Mouse (Mus musculus) thymus, postnatal 14 days (tissue): ENCODE results near the gene Krtap9-3.
"Not testable (repeated sequence)": the region's sequence is repeated elsewhere in the genome, so short reads cannot be mapped to it uniquely, and the experiment has no call there.

Experiments
- DNase-seq: peaks from one replicate; pipeline ENCODE4 v3.0.0; 2021

Krtap9-3 gene

GRCm38 (mm10) chr11:99597742-99598141, at the start of gene Krtap9-3:
Krtap9-3 (minus strand) TSS chr11:99598105.
- DNase-seq: not testable (repeated sequence)

DNA sequence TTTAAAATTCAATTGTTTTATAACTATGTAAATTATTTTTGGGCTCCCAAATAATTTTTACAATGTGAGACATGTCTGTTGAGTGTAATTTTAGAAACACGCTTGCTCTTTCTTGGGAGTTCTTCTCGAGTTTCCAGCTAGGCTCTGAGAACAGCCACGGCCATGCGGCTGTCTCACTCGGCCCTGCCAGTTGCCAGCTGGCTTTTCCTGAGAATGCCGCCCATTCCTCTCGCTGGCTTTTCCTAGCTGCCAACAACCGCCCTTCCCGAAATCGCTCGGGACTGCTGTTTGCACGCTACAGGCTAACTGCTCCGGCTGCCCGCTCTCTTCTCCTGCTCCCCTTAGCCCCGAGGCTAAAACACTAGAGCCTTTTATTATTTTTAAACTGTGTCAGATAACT, 48.5 kb upstream of the Krtap9-3 start:
- DNase-seq: no peak

DNA sequence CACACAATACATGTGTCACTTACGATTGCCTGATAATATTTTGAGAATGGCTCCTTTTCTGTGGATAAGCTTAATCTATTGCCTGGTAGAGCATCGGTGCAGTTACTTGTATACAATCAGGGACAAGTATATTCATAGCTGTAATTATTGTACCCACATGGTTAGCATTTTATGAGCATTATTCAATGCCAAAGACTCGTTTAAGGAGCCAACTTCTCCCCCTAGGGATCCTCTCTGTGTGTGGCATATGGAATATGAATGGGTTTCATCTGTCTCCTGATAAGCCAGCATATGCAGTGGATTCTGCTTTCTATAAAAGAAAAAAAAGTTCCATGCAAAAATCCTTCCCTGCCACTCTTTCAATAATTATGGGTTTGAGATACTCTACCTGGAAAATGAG, 46.4 kb upstream of the Krtap9-3 start:
- DNase-seq: no peak

DNA sequence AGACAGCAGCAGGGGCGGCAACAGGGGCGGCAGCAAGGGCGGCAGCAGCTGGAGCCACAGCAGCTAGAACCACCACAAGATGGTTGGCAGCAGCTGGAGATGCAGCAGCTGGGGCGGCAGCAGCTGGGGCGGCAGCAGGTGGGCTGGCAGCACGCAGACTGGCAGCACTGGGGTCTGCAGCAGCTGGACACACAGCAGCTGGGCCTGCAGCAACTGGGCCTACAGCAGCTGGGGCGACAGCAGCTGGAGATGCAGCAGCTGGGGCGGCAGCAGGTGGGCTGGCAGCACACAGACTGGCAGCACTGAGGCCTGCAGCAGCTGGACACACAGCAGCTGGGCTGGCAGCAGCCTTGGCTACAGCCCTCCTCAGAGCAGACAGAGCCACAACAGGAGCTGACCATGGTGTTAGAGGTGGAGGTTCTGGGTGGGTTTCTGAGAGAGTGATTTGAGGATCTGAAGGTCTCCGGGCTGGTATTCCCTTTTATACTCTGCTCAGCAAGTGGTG, 45.8 kb upstream of the Krtap9-3 start, which contains the start of gene Krtap4-7:
Gene Krtap4-7, minus strand, starts transcription at position 455 of the 505 bp plus-strand sequence.
- DNase-seq: not testable (repeated sequence)

- DNase-seq: no peak
Observed at GRCm38 (mm10) chr11:99640926-99641325, 43.0 kb upstream of the Krtap9-3 start.

- DNase-seq: no peak
Observed at GRCm38 (mm10) chr11:99637086-99637485, 39.2 kb upstream of the Krtap9-3 start.

DNA sequence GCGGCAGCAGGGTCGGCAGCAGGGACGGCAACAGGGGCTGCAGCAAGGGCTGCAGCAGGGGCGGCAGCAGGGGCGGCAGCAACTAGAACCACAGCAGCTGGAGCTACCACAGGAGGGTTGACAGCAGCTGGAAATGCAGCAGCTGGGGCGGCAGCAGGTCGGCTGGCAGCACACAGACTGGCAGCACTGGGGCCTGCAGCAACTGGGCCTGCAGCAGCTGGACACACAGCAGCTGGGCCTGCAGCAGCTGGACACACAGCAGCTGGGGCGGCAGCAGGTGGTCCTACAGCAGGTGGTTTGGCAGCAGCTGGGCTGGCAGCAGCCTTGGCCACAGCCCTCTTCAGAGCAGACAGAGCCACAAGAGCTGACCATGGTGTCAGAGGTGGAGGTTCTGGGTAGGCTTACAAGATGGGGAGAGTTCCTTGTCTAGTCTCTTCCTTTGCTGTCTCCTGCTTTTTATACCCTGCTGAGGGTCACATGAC, 36.8 kb upstream of the Krtap9-3 start, which contains the start of gene Krtap4-2:
Gene Krtap4-2, minus strand, starts transcription at position 432 of the 482 bp plus-strand sequence.
- DNase-seq: no peak

DNA sequence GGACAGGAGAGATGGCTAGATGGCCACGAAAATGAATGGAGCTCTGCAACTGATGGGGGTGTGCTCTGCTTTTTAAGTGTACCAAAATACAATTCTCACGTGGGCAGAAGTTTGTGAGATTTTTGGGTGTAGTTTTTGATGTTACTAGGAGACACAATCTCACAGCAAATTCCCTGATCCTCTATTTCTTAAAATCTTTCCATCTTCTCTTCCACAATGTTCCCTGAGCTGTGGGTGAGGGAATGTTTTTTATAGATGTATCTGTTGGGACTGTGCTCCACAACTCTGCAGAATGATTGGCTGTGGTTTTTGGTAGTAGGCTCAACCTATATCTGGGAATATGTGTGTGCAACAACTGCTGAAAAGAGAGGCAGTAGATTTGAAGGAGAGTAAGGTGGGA, 35.4 kb upstream of the Krtap9-3 start:
- no peak for DNase-seq

GRCm38 (mm10) chr11:99630890-99631289, 33.0 kb upstream of the Krtap9-3 start:
- DNase-seq: no peak

DNA sequence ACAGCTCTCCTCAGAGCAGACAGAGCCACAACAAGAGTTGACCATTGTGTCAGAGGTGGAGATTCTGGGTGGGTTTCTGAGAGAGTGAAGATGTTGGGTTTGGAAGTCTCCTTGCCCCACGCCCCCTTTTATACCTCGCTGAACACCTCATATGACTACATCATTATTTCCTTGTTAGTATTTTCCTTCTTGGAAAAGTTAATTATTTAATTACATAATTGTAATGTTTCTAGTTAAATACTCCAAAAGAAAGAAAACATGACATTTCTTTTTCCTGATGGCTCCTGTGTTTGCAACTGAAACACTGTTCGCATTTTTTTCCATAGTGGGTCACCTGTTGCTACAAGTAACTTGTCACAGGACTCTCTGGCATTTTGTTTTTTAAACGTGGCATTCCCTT, 30.2 kb upstream of the Krtap9-3 start, which contains the start of gene Krtap4-1:
Gene Krtap4-1, minus strand, starts transcription at position 101 of the 400 bp plus-strand sequence.
- no peak for DNase-seq

GRCm38 (mm10) chr11:99620335-99620734, 22.4 kb upstream of the Krtap9-3 start, which contains the start of gene Gm11562:
Gm11562 (minus strand) TSS chr11:99620435.
- no peak for DNase-seq

- DNase-seq: no peak
Observed at GRCm38 (mm10) chr11:99614796-99615363, 17.0 kb upstream of the Krtap9-3 start, which contains the start of gene Krtap2-4. Krtap2-4 (minus strand) TSS chr11:99614846.

DNA sequence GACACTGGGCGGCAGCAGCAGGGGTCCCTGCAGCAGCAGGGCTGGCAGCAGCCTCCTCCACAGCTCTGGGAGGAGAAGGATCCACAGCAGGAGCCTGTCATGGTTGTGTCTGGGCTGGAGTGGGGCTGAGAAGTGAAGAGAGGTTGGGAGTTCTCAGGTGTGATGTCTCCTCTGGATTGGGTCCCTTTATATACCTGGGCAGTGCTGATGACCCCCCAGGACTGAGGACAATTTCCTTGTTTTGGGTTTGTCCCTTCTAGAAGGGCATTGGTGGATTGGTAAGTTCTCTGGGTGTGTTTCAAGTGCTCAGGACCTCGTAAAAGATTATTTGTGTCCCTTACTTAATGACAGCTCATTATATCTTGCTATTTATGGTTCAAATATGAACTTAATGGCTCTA, 12.2 kb upstream of the Krtap9-3 start, which contains the start of gene Gm11937:
Gene Gm11937, minus strand, starts transcription at position 101 of the 400 bp plus-strand sequence.
- DNase-seq: not testable (repeated sequence)

DNA sequence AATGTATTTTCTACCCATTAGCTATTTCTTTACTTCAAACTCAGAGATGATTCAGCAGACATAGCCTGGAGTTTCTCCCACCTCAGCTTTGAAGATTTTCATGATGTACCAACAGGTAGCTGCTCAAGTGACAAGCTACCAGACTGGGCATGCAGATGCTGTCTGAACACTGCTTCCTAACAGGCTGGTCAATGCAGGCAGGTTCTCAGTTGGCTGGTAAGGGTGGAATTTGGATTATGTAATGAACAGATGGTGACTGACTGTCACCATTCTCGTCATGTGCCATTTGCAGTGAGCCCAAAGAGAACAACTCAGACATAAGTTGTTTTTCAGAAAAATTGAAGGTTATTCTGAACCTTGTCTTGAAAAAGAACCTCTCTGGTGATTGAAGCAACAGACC, 11.2 kb upstream of the Krtap9-3 start:
- no peak for DNase-seq

GRCm38 (mm10) chr11:99603208-99603607, 5.3 kb upstream of the Krtap9-3 start, which contains the start of gene Gm11938:
Gm11938 (minus strand) TSS chr11:99603308.
- DNase-seq: not testable (repeated sequence)

- no peak for DNase-seq
Observed at GRCm38 (mm10) chr11:99590981-99591380, 6.9 kb downstream of the Krtap9-3 start, which contains the start of gene Krtap1-3. Krtap1-3 (minus strand) TSS chr11:99591339.

DNA sequence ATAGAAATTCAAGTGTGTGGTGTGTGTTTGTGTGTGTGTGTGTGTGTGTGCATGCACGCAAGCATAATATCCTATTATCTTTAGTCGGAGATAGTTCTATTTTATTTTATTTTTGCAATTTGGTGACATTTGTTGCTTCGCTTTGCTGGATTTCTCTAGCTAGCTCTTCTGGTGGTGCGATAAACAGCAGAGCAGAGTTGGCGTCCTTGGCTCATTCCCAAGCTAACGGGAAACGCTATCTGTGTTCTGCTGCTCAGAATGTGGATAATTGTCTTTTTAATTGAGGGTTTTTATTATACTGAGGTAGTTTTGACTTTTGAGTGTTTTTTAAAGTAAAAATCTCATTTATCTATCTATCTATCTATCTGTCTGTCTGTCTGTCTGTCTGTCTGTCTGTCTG, 12.8 kb downstream of the Krtap9-3 start:
- no peak for DNase-seq

- no peak for DNase-seq
Observed at GRCm38 (mm10) chr11:99583245-99583704, 14.6 kb downstream of the Krtap9-3 start, which contains the start of gene Krtap1-4. Krtap1-4 (minus strand) TSS chr11:99583654.

- DNase-seq: no peak
Observed at GRCm38 (mm10) chr11:99581564-99581963, 16.3 kb downstream of the Krtap9-3 start.

DNA sequence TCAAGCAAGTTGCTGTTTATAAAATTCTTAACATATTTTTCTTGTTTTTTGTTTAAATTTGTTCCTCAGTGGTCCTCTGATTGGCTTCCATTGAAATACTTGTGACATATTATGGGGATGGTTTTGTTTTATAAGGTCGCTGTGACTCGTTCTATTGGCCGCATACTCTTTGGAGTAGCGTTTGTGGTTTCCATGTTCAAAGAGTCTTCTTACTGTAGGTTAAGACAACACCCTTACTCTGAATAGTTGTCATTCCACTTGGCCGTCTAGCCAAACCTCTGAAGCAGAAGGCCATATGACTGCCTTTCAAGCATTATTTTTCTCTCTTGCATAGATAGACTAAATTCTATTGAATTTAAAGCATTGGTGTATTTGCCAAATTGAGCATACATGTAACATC, 16.9 kb downstream of the Krtap9-3 start:
- no peak for DNase-seq

- no peak for DNase-seq
Observed at GRCm38 (mm10) chr11:99580636-99581035, 17.3 kb downstream of the Krtap9-3 start, which contains the start of gene Krtap1-5. Krtap1-5 (minus strand) TSS chr11:99581016.

GRCm38 (mm10) chr11:99574106-99574505, 23.8 kb downstream of the Krtap9-3 start:
- DNase-seq: peak; percentile 58

- DNase-seq: no peak
Observed at GRCm38 (mm10) chr11:99573164-99573563, 24.7 kb downstream of the Krtap9-3 start.

- DNase-seq: no peak
Observed at GRCm38 (mm10) chr11:99566530-99566929, 31.4 kb downstream of the Krtap9-3 start, which contains the start of gene Krtap3-1. Krtap3-1 (minus strand) TSS chr11:99566630.
